Mouse (Mus musculus): Measurements from ENCODE around the gene Gucd1.

DNA sequence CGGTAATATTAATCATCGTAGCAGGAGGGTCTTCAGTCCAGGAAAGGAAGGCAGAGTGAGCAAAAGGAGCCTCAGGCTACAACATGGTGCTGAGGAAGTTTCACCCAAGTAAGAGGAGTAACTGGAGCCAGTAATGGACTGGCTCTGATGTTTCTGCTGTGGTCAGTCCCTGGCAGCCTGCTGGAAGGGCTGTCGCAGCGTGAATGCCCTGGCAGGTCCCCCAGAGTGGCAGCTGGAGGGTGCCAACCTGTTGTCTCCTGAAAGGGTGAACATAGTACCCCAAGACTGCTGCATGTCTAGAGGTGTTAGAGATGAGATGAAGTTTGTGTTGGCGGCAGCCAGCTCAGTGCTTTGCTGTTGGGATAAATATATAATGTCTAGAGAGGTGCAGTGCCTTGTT lies 2.8 kb upstream of the Gucd1 start:
- TF ChIP-seq ZNF384 (IDR thresholded peaks at IDR 0.05; ENCODE audit: low read depth, low read length): no peak
- no peak for TF ChIP-seq ZC3H11A (IDR thresholded peaks at IDR 0.05; ENCODE audit: borderline replicate concordance, low read depth, low read length)
- TF ChIP-seq HCFC1 (IDR thresholded peaks at IDR 0.05; ENCODE audit: borderline replicate concordance, insufficient read depth, low read length): no peak
- TF ChIP-seq MAFK (IDR thresholded peaks at IDR 0.05; ENCODE audit: insufficient read depth, low read depth, low read length): no peak
- no peak for TF ChIP-seq CHD2 (IDR thresholded peaks at IDR 0.05; ENCODE audit: low read depth, low read length)
